Mouse (Mus musculus): ENCODE results near the gene Thoc6. TPM values are rescaled to one million over a fixed set of nuclear protein-coding genes. Genes with fewer than 3 reads are reported as not detected.
A peak's percentile ranks its signal among the peaks of the same experiment; 100 is the strongest.

Gene Thoc6
- total RNA-seq, 2 experiments from 2014 or later, result 5.3 to 6.8 TPM

- DNase-seq (ENCODE audit: low spot score in 2 of 2), result no peak
Observed at GRCm38 (mm10) chr17:23644613-23645495, 28.8 kb downstream of the Thoc6 start, which contains the start of gene Mmp25. Gene Mmp25, minus strand, starts transcription at chr17:23645277.

DNA sequence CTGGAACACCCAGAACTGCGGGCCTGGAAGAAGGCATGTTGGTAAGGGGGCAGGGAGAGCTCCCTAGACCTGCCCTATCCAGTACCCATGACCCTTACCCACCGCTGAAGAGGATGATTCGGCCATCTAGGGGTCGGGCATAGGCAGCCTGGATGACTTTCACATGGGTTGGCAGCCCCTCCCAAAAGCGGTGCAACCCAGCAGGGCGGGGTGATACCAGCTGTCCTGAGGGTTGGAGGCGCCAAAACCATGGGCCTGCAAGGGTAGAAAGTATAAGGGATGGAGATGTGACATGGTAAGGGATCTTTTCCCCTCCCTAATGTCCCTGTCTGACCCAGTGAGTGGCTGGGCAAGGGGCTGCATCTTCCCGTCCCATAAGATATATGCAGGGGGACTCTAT, 42.4 kb downstream of the Thoc6 start:
- no peak for DNase-seq (ENCODE audit: low spot score in 2 of 2)

- peak; percentile 84 to 88 for DNase-seq (ENCODE audit: low spot score in 2 of 2)
Observed at GRCm38 (mm10) chr17:23630195-23631020, 43.3 kb downstream of the Thoc6 start.

DNA sequence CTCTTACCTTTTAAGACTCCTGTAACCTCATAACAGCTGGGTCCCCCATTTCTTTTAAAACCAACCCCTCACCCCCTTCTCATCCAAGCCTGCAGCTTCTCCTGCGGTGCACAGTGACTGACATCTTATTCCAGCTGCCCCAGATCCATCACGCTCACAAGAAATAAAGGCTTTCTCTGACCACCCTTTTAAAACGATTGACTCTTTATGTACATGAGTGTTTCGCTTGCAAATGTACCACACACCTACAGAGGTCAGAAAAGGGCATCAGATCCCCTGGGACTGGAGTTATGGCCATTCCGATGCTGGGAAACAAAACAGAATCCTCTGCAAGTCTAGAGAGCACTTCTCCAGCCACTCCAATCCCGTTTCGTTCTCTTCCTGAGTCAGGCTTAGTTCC, 45.9 kb downstream of the Thoc6 start:
- DNase-seq (ENCODE audit: low spot score in 2 of 2), result no peak

DNA sequence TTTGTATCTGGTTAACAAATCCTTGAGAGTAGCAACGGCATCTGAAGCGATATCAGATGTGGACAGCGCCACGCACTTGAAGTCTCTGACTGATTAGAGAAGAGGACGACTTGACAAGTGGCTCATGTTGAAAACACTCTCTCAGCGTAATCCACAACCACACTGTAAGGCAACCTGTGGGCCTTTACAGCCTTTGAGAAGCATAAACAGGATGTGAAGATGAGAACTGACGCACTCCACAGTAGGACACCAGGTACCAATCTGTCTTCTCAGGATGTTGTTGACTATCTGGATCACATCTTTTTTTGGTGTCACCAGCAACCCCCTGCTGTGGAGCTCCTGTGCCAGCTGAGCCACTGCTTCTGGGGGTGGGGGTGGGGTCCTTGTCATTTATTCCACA, 53.3 kb downstream of the Thoc6 start:
- no peak for DNase-seq (ENCODE audit: low spot score in 2 of 2)

Other genes with a start within 250 kb of the Thoc6 start
- not detected for gene Vmn2r117, start 194.2 kb downstream of the Thoc6 start, total RNA-seq (2021)
- 1 to 10 TPM; 6.8 to 7.1 TPM for gene Zfp213, start 109.6 kb downstream of the Thoc6 start, total RNA-seq (2021)
- 10 to 100 TPM; 27.5 to 29.7 TPM for gene Zfp13, start 74.4 kb downstream of the Thoc6 start, total RNA-seq (2021)
- gene Zscan10, start 73.0 kb downstream of the Thoc6 start, total RNA-seq (2021), result not detected
- under 1 TPM; 0.14 TPM for gene Mmp25, start 28.6 kb downstream of the Thoc6 start, total RNA-seq (2021)
- gene Bicdl2, start 13.4 kb downstream of the Thoc6 start, total RNA-seq (2021), result not detected
- 100 to 1,000 TPM; 126 to 130 TPM for gene Hcfc1r1, start 286 bp downstream of the Thoc6 start, total RNA-seq (2021)
- gene Tnfrsf12a, start 3.6 kb upstream of the Thoc6 start, total RNA-seq (2021), result 10 to 100 TPM; 10.2 to 12.7 TPM
- not detected for gene Cldn6, start 5.4 kb upstream of the Thoc6 start, total RNA-seq (2021)
- under 1 TPM; 0.23 to 0.26 TPM for gene Cldn9, start 10.1 kb upstream of the Thoc6 start, total RNA-seq (2021)
- gene 1520401A03Rik, start 48.9 kb upstream of the Thoc6 start, total RNA-seq (2021), result under 1 TPM; 0.16 to 0.19 TPM
- gene Pkmyt1, start 52.5 kb upstream of the Thoc6 start, total RNA-seq (2021), result 1 to 10 TPM; 5.3 to 5.4 TPM
- 10 to 100 TPM; 54.6 to 63.9 TPM for gene Paqr4, start 67.0 kb upstream of the Thoc6 start, total RNA-seq (2021)
- gene Kremen2, start 72.0 kb upstream of the Thoc6 start, total RNA-seq (2021), result under 1 TPM; 0.60 to 0.82 TPM
- gene Flywch1, start 97.7 kb upstream of the Thoc6 start, total RNA-seq (2021), result 100 to 1,000 TPM; 459 to 507 TPM
- 10 to 100 TPM; 11.7 to 14.2 TPM for gene Flywch2, start 112.2 kb upstream of the Thoc6 start, total RNA-seq (2021)
- gene Srrm2, start 116.7 kb upstream of the Thoc6 start, total RNA-seq (2021), result 100 to 1,000 TPM; 548 to 585 TPM
- 100 to 1,000 TPM; 359 to 364 TPM for gene Elob, start 155.3 kb upstream of the Thoc6 start, total RNA-seq (2021)
- gene Prss33, start 162.2 kb upstream of the Thoc6 start, total RNA-seq (2021), result not detected
- gene Prss32, start 170.0 kb upstream of the Thoc6 start, total RNA-seq (2021), result not detected
- 1 to 10 TPM; 1.6 to 2.1 TPM for gene Prss41, start 170.3 kb upstream of the Thoc6 start, total RNA-seq (2021)
- gene Prss21, start 194.2 kb upstream of the Thoc6 start, total RNA-seq (2021), result not detected
- not detected for gene Dcpp1, start 207.0 kb upstream of the Thoc6 start, total RNA-seq (2021)
- not detected for gene Dcpp2, start 207.0 kb upstream of the Thoc6 start, total RNA-seq (2021)
- gene Dcpp3, start 243.6 kb upstream of the Thoc6 start, total RNA-seq (2021), result not detected

Data from left cerebral cortex, adult 18-20 months (tissue).